Mouse (Mus musculus): ENCODE data around the gene Mrm1. TPM values are rescaled to one million over a fixed set of nuclear protein-coding genes. Genes with fewer than 3 reads are reported as not detected.

Mrm1 gene
- polyA plus RNA-seq, 1 experiment from 2014 or later = 8.9 TPM

DNA sequence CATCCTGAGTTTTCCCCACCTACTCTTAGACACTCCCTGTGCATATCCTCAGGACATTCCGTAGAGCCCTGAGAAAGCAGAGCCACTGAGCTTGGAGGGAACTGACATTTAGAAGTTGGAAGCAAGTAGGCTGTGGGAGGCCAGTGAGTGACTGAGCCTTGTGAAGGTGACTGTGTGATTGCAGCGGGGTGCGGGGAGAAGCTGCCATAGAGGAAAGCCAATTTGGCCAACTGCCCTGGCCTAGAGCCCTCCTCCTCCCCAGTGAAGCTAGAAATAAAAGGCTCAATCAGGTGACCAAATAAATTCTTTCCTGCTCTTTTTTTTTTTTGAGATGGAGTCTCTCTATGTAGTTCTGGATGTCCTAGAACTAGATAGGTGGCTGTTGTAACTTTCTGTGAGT lies 6.9 kb upstream of the Mrm1 start:
- Histone ChIP-seq H3K9me3 (ENCODE audit: control insufficient read depth) (no peaks in the 10 kb centered on the region), H3K4me2 (replicated peaks; ENCODE audit: low read depth) (peak overlapping the region; percentile 93), H3K4me3 (ENCODE audit: low read depth, low read length) (no peak overlapping the region; the same call in 1 of the 2 replicates), H3K36me3 (ENCODE audit: control insufficient read depth, insufficient read depth) (peaks cover 26% of the 10 kb centered on the region), H3K27ac (ENCODE audit: low read depth, low read length) (no peak overlapping the region; the same call in 1 of the 2 replicates), H3K9ac (ENCODE audit: low read depth, low read length) (0 out of 2 replicates have a peak overlapping the region, but pooled peaks have one; percentile 2), H3K4me1 (replicated peaks; ENCODE audit: control insufficient read depth, insufficient read depth, low read length) (0 out of 2 replicates have a peak, but pooled peaks cover 4% of the 10 kb centered on the region), H3K27me3 (replicated peaks; ENCODE audit: control insufficient read depth, insufficient read depth, low read length) (no peaks in the 10 kb centered on the region)
- no peak for ATAC-seq
- no peak for TF ChIP-seq CTCF (IDR thresholded peaks at IDR 0.05; ENCODE audit: low read depth)
- WGBS = 37% methylated on average over 3 of the region's 3 CpGs

DNA sequence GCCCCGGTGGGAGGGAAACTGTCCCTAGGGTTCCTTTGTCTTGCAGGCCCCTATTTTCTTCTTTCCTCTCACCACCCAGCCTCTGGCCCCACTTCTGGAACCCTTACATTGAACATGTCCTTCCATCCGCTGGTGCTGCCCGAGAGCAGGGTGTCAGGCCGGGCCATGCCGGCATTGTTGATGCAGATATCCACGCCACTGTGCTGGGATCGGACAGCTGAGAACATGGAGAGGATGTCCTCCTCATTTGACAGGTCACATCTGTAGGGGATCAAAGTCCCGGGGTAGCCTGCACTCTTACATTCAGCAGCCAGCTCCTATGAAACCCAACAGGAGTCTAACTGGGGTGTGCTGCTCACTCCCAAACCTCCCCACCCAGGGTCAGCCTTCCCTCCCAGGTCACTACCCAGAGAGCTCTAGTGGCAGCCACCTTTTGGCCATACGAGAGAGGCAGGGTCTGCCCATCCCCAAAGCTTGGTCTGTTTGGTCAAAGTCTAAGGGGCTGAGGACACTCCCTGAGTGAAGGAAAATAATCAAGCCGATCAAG lies 6.0 kb upstream of the Mrm1 start:
- H3K36me3 ChIP-seq (ENCODE audit: control insufficient read depth, insufficient read depth) = peaks cover 32% of the 10 kb centered on the region
- TF ChIP-seq CTCF (IDR thresholded peaks at IDR 0.05; ENCODE audit: low read depth) = no peak
- no peak overlapping the region; the same call in 1 of the 2 replicates for H3K27ac ChIP-seq (ENCODE audit: low read depth, low read length)
- no peaks in the 10 kb centered on the region for H3K27me3 ChIP-seq (replicated peaks; ENCODE audit: control insufficient read depth, insufficient read depth, low read length)
- 0 out of 2 replicates have a peak overlapping the region, but pooled peaks have one; percentile 2 for H3K9ac ChIP-seq (ENCODE audit: low read depth, low read length)
- WGBS = 67% methylated on average over 10 of the region's 10 CpGs
- H3K4me3 ChIP-seq (ENCODE audit: low read depth, low read length) = no peak overlapping the region; the same call in 1 of the 2 replicates
- no peaks in the 10 kb centered on the region for H3K9me3 ChIP-seq (ENCODE audit: control insufficient read depth)
- peak overlapping the region; percentile 93 for H3K4me2 ChIP-seq (replicated peaks; ENCODE audit: low read depth)
- 0 out of 2 replicates have a peak, but pooled peaks cover 4% of the 10 kb centered on the region for H3K4me1 ChIP-seq (replicated peaks; ENCODE audit: control insufficient read depth, insufficient read depth, low read length)
- ATAC-seq = no peak

DNA sequence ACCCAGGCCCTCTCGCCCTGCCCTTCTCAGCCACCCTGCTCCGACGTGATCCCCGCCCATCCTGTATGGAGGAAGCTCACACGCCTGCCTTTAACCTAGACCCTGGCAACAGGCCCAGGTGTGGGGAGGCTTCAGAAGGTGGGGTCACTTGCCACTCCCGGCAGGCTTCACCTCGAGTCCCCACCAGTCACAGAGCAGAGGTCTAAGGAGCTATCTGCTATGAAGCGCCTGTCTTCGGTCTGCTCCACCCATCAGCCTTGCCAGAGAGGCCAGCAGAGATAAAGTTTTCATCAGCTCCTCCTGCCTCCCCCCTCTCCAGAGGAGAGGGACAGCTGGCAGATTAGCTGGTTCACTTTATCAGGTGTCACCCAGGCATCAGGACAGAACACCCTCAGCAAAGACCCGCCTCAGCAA lies 4.2 kb upstream of the Mrm1 start:
- Histone ChIP-seq H3K27ac (ENCODE audit: low read depth, low read length) (no peak overlapping the region), H3K9me3 (ENCODE audit: control insufficient read depth) (no peaks in the 10 kb centered on the region), H3K9ac (ENCODE audit: low read depth, low read length) (no peak overlapping the region), H3K4me3 (ENCODE audit: low read depth, low read length) (no peak overlapping the region), H3K27me3 (replicated peaks; ENCODE audit: control insufficient read depth, insufficient read depth, low read length) (no peaks in the 10 kb centered on the region), H3K4me1 (replicated peaks; ENCODE audit: control insufficient read depth, insufficient read depth, low read length) (0 out of 2 replicates have a peak, but pooled peaks cover 4% of the 10 kb centered on the region), H3K4me2 (replicated peaks; ENCODE audit: low read depth) (peak overlapping the region; percentile 18; the same call in 1 of the 2 replicates), H3K36me3 (ENCODE audit: control insufficient read depth, insufficient read depth) (peaks cover 32% of the 10 kb centered on the region)
- TF ChIP-seq CTCF (IDR thresholded peaks at IDR 0.05; ENCODE audit: low read depth) = no peak
- 20% methylated on average over 10 of the region's 10 CpGs for WGBS
- ATAC-seq = no peak

DNA sequence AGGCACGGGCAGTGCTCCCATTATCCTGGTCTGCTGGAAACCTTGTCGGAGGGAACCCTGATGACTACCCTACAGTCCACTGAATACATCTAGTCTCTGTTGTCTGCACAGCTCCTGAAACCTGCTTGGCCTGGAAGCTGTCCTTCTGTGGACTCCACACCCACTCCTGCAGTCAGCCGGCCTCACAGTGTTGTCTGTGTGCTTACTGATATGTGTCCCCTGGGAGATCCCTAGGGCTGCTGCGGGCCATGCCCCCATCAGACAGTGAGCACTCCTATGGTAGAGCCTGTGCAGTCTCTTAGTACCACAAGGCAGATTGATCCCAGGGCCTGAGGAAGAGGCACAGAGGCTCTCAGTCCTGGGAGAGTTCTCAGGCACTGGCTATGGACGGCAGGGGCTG lies 3.2 kb upstream of the Mrm1 start:
- 0 out of 2 replicates have a peak, but pooled peaks cover 4% of the 10 kb centered on the region for H3K4me1 ChIP-seq (replicated peaks; ENCODE audit: control insufficient read depth, insufficient read depth, low read length)
- ATAC-seq = no peak
- 76% methylated on average over 5 of the region's 5 CpGs for WGBS
- no peak overlapping the region for H3K4me2 ChIP-seq (replicated peaks; ENCODE audit: low read depth)
- H3K4me3 ChIP-seq (ENCODE audit: low read depth, low read length) = no peak overlapping the region
- H3K27me3 ChIP-seq (replicated peaks; ENCODE audit: control insufficient read depth, insufficient read depth, low read length) = no peaks in the 10 kb centered on the region
- peaks cover 32% of the 10 kb centered on the region for H3K36me3 ChIP-seq (ENCODE audit: control insufficient read depth, insufficient read depth)
- no peak overlapping the region for H3K27ac ChIP-seq (ENCODE audit: low read depth, low read length)
- TF ChIP-seq CTCF (IDR thresholded peaks at IDR 0.05; ENCODE audit: low read depth) = no peak
- no peak overlapping the region for H3K9ac ChIP-seq (ENCODE audit: low read depth, low read length)
- no peaks in the 10 kb centered on the region for H3K9me3 ChIP-seq (ENCODE audit: control insufficient read depth)

DNA sequence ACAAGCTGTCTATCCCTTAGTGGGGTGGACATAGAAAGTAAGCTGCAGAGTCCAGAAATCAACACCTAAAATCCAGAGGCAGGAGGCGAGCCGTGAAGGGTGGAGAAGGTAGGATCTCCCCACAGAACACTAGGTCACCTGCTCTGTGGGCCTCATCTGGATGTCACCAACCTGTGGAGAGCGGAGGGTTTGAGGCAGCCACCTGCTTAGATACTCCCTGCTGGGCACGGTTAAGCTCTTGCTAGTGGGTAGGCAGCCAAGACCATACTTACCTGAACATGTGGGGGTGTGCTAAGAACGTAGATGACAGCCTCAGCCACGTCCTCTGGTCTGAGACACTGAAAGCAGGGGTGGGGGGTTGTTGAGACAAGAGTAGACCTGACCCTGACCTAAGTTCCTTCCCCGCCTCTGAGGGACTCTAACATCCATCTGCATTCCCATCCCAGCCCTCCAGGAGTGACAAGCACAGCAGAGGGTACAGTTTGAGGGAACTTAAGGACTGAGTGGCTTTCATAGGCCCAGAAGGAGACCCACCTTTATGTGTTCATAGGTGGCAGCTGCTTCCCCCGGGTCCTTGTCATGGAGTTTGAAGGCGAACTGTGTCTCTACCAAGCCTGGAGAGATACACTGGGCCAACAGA lies 1.9 kb upstream of the Mrm1 start:
- no peak for ATAC-seq
- Histone ChIP-seq H3K27ac (ENCODE audit: low read depth, low read length) (no peak overlapping the region), H3K27me3 (replicated peaks; ENCODE audit: control insufficient read depth, insufficient read depth, low read length) (no peaks in the 10 kb centered on the region), H3K36me3 (ENCODE audit: control insufficient read depth, insufficient read depth) (peaks cover 32% of the 10 kb centered on the region), H3K9me3 (ENCODE audit: control insufficient read depth) (no peaks in the 10 kb centered on the region), H3K4me1 (replicated peaks; ENCODE audit: control insufficient read depth, insufficient read depth, low read length) (0 out of 2 replicates have a peak, but pooled peaks cover 4% of the 10 kb centered on the region), H3K9ac (ENCODE audit: low read depth, low read length) (no peak overlapping the region), H3K4me2 (replicated peaks; ENCODE audit: low read depth) (no peak overlapping the region), H3K4me3 (ENCODE audit: low read depth, low read length) (no peak overlapping the region)
- 89% methylated on average over 9 of the region's 9 CpGs for WGBS
- TF ChIP-seq CTCF (IDR thresholded peaks at IDR 0.05; ENCODE audit: low read depth) = no peak

DNA sequence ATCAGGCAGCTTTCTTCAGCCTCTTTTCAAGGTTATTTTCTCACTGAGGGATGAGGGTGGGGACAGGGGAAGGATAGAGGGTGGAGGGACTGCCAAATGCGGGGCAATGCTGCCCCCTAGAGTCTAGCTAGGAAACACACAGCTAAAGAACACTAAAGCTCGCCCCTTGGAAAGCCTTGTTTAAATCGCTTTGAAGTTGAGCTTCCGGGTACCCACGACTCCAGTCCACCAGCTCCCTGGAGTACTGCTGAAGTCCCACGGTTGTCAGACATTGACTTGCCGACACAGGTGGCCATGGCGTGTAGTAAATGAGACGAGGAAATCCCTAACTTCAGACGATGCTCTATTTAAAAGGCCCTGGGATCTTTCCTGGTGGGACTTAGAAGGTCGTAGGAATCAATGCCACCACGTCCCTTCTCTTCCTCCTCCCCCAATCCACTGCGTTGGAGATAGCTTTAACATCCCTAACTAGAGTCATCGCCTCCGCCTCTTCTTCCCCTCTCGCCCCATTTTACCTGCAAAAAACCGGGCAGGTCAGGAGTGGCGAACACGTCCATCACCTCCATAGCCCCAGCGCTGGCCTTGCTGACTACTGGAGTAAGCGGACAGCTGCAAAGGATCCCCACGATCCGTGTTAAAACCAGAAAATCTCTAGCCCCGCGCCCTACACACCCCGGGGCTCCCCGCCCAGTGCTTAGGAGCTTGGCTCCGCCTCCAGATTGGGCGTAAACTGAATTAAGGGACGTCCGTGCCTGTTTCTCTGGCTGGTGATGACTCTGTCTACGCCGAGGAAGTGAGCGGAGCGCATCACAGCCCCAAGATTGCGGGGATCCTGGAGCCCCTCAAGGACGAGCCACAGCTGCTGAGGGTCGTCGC lies 992 bp downstream of the Mrm1 start:
- Histone ChIP-seq H3K4me1 (replicated peaks; ENCODE audit: control insufficient read depth, insufficient read depth, low read length) (no peaks in the 10 kb centered on the region), H3K27me3 (replicated peaks; ENCODE audit: control insufficient read depth, insufficient read depth, low read length) (no peaks in the 10 kb centered on the region), H3K27ac (ENCODE audit: low read depth, low read length) (peak overlapping the region; percentile 92), H3K9ac (ENCODE audit: low read depth, low read length) (peak overlapping the region; percentile 74), H3K36me3 (ENCODE audit: control insufficient read depth, insufficient read depth) (peaks cover 22% of the 10 kb centered on the region), H3K4me3 (ENCODE audit: low read depth, low read length) (peak overlapping the region; percentile 76), H3K9me3 (ENCODE audit: control insufficient read depth) (no peaks in the 10 kb centered on the region), H3K4me2 (replicated peaks; ENCODE audit: low read depth) (peak overlapping the region; percentile 100)
- TF ChIP-seq CTCF (IDR thresholded peaks at IDR 0.05; ENCODE audit: low read depth) = peak; percentile 86
- ATAC-seq = peak; percentile 56
- under 1% methylated on average over 39 of the region's 39 CpGs for WGBS
